In the genomic region with DNA sequence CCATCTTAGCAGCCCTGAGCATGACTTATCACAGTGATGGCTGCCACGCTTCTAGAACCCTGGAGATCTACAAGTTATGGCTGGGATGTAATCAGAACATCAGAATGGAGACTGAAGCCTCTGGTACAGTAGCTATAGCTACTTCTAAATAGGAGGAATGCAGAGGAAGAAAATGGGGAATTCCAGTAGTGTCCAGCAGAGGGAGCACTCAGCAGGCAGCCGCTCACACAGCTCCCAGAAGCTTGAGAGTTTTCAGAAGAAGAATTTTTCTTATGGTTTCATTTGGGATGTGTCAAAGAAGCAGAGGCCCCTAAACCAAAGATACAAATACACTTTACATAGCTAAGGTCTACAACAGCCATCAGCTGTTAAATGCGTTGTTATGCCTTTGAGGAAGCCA, we compare ENCODE assay signal across 9 mouse cellular contexts. TPM values are rescaled to one million over a fixed set of nuclear protein-coding genes. Genes with fewer than 3 reads are reported as not detected.
DNase-seq lines count a peak whose midpoint lies in the region; ATAC-seq and TF ChIP-seq lines count a peak whose summit lies in the region.
"Had no signal": no experiment of that assay in that cellular context is flagged by ENCODE, and none has a peak within 500 bp of the region (broad histone marks: within the 10 kb centered on the region; RNA-seq: fewer than 3 reads in every experiment).

No protein-coding gene starts in this region.

- ATAC-seq in hindbrain, embryonic 14.5 days (ENCODE audit: low FRiP score): no peak
- no peak for ATAC-seq in hindbrain, embryonic 13.5 days (ENCODE audit: low FRiP score)

- in situ Hi-C loops in ES-E14 (cut with MboI; ENCODE audit: low sequenced_read_pairs in 2 of 2, unreplicated experiment in 2 of 2): no loop called here

- no peaks in the 10 kb centered on the region for H3K36me3 ChIP-seq in hindbrain, embryonic 14.5 days (replicated peaks; ENCODE audit: control insufficient read depth, insufficient read depth)
- no peaks in the 10 kb centered on the region for H3K36me3 ChIP-seq in hindbrain, embryonic 13.5 days
- no peaks in the 10 kb centered on the region for H3K36me3 ChIP-seq in ES-E14 (ENCODE audit: control insufficient read depth, insufficient read depth, low read length, poor library complexity, severe bottlenecking)
- H3K36me3 ChIP-seq: neural tube, embryonic 13.5 days had no signal

- whole genome bisulfite sequencing in hindbrain, embryonic 14.5 days: 34% methylated on average over 3 of the region's 3 CpGs
- 38% methylated on average over 3 of the region's 3 CpGs for WGBS in hindbrain, embryonic 13.5 days

- H3K4me2 ChIP-seq in hindbrain, embryonic 14.5 days (replicated peaks): no peak overlapping the region
- no peak overlapping the region for H3K4me2 ChIP-seq in hindbrain, embryonic 13.5 days
- H3K4me2 ChIP-seq: neural tube, embryonic 13.5 days had no signal

- H3K27ac ChIP-seq in hindbrain, embryonic 14.5 days: no peak overlapping the region
- H3K27ac ChIP-seq in hindbrain, embryonic 13.5 days: no peak overlapping the region
- no peak overlapping the region for H3K27ac ChIP-seq in ES-E14 (ENCODE audit: insufficient read depth, low read depth, low read length, poor library complexity, severe bottlenecking)
- H3K27ac ChIP-seq: neural tube, embryonic 13.5 days had no signal

- H3K9ac ChIP-seq in hindbrain, embryonic 14.5 days: no peak overlapping the region
- no peak overlapping the region for H3K9ac ChIP-seq in hindbrain, embryonic 13.5 days
- H3K9ac ChIP-seq in ES-E14 (ENCODE audit: insufficient read depth, low read depth, low read length, poor library complexity, severe bottlenecking): no peak overlapping the region
- H3K9ac ChIP-seq: neural tube, embryonic 13.5 days had no signal

- H3K4me1 ChIP-seq in hindbrain, embryonic 14.5 days (replicated peaks; ENCODE audit: control insufficient read depth, insufficient read depth, low read length): no peaks in the 10 kb centered on the region
- no peaks in the 10 kb centered on the region for H3K4me1 ChIP-seq in hindbrain, embryonic 13.5 days (replicated peaks)
- no peaks in the 10 kb centered on the region for H3K4me1 ChIP-seq in ES-E14 (ENCODE audit: control insufficient read depth in 2 of 2, insufficient read depth in 2 of 2, low read length in 2 of 2, poor library complexity in 1 of 2)
- H3K4me1 ChIP-seq: neural tube, embryonic 13.5 days had no signal

- no peaks in the 10 kb centered on the region for H3K9me3 ChIP-seq in hindbrain, embryonic 14.5 days (ENCODE audit: control insufficient read depth, low read length)
- no peaks in the 10 kb centered on the region for H3K9me3 ChIP-seq in hindbrain, embryonic 13.5 days
- H3K9me3 ChIP-seq in ES-E14 (ENCODE audit: control insufficient read depth, insufficient read depth, low read depth, low read length): no peaks in the 10 kb centered on the region
- H3K9me3 ChIP-seq: neural tube, embryonic 13.5 days had no signal

- H3K27me3 ChIP-seq in hindbrain, embryonic 14.5 days (ENCODE audit: control insufficient read depth, insufficient read depth, low read length): no peaks in the 10 kb centered on the region
- H3K27me3 ChIP-seq in hindbrain, embryonic 13.5 days: no peaks in the 10 kb centered on the region
- H3K27me3 ChIP-seq: neural tube, embryonic 13.5 days had no signal

- DNase-seq in hindbrain, embryonic 14.5 days (ENCODE audit: low spot score): peak; percentile 87
- DNase-seq in ES-E14 (ENCODE audit: low read depth, low spot score): peak; percentile 37
- peak; percentile 7 for DNase-seq in c-Kit-positive CD71-positive TER-119-negative erythroid progenitor cells, embryonic 14.5 days (ENCODE audit: low read depth)
- DNase-seq in frontal cortex, postnatal 25 days (ENCODE audit: low spot score in 2 of 2): peak; percentile 42 to 78
- DNase-seq in left cerebral cortex, adult 11 months (ENCODE audit: low spot score): peak; percentile 42
- DNase-seq in naive thymus-derived CD4-positive, alpha-beta T cell, adult 2 months (ENCODE audit: low read depth): peak; percentile 50
- DNase-seq in yolk sac, embryonic 10.5 days (ENCODE audit: low spot score): peak; percentile 14

- no peak overlapping the region for H3K4me3 ChIP-seq in hindbrain, embryonic 14.5 days (replicated peaks; ENCODE audit: low read length)
- no peak overlapping the region for H3K4me3 ChIP-seq in hindbrain, embryonic 13.5 days
- no peak overlapping the region for H3K4me3 ChIP-seq in ES-E14 (ENCODE audit: insufficient read depth in 1 of 2, low read depth in 1 of 2, low read length in 2 of 2, poor library complexity in 1 of 2, severe bottlenecking in 1 of 2)
- H3K4me3 ChIP-seq: neural tube, embryonic 13.5 days had no signal

TF ChIP-seq in ES-E14, 5 proteins besides CTCF, POLR2A, EP300 and RAD21:
- TF ChIP-seq CHD2 (IDR thresholded peaks at IDR 0.05; ENCODE audit: low read depth, low read length) (no peak), ZC3H11A (IDR thresholded peaks at IDR 0.05; ENCODE audit: borderline replicate concordance, low read depth, low read length) (no peak; the same call in 1 of the 2 replicates)
TF ChIP-seq in ES-E14: peak in this region for 0.

RNA-seq across cellular contexts. Expression of a gene that starts 33.6 kb away (rescaled TPM):
- not detected in 2 replicates for polyA plus RNA-seq in hindbrain, embryonic 14.5 days (2014; fragmentation: Nextera tagmentation; extraction: Ambion mirVana)
- polyA plus RNA-seq in hindbrain, embryonic 13.5 days (2015; fragmentation: Nextera tagmentation; extraction: Ambion mirVana): not detected in 2 replicates
- total RNA-seq in ES-E14 (2012; rRNA removed): not detected in 2 replicates
- polyA plus RNA-seq: neural tube, embryonic 13.5 days had no signal

Comparison
In these comparisons a context has a peak if more than half of its experiments do, and no peak if none do; other contexts are left out.
1. DNase-seq: peak in every context shown above with its lines; median percentile 87 in hindbrain, embryonic 14.5 days; 60 in frontal cortex, postnatal 25 days; 50 in naive thymus-derived CD4-positive, alpha-beta T cell, adult 2 months; 42 in left cerebral cortex, adult 11 months; 37 in ES-E14; 14 in yolk sac, embryonic 10.5 days; 7 in c-Kit-positive CD71-positive TER-119-negative erythroid progenitor cells, embryonic 14.5 days.